Mouse (Mus musculus): ENCODE results near the gene Sass6. TPM values are rescaled to one million over a fixed set of nuclear protein-coding genes. Genes with fewer than 3 reads are reported as not detected.

Sass6 gene
- total RNA-seq (2023) = 9.5 to 10.5 TPM (median 9.9 TPM) in 4 replicates

GRCm38 (mm10) chr3:116594728-116595602 lies at the start of gene Sass6:
Gene Sass6 (plus strand): TSS chr3:116594982.

GRCm38 (mm10) chr3:116562408-116563094 lies 32.2 kb upstream of the Sass6 start, which contains the start of gene Lrrc39:
Gene Lrrc39 (plus strand): TSS chr3:116562973.

GRCm38 (mm10) chr3:116614295-116614892 lies 19.6 kb downstream of the Sass6 start, which contains the start of gene Trmt13:
Gene Trmt13 (minus strand): TSS chr3:116614587.

GRCm38 (mm10) chr3:116662463-116662863 lies 67.7 kb downstream of the Sass6 start, which contains the start of gene Mfsd14a:
Gene Mfsd14a (minus strand): TSS chr3:116662677.

Other genes with a start within 250 kb of the Sass6 start
- 33.1 to 34.6 TPM (median 33.8 TPM) in 4 replicates for gene Cdc14a, start 170.9 kb upstream of the Sass6 start, total RNA-seq (2023)
- 22.9 to 28.9 TPM (median 27.9 TPM) in 4 replicates for gene Rtca, start 86.8 kb upstream of the Sass6 start, total RNA-seq (2023)
- gene Dbt, start 81.9 kb upstream of the Sass6 start, total RNA-seq (2023) = 11.2 to 18.4 TPM (median 13.6 TPM) in 4 replicates
- gene Lrrc39, start 32.0 kb upstream of the Sass6 start, total RNA-seq (2023) = not detected in 4 replicates
- 27.7 to 36.9 TPM (median 32.1 TPM) in 4 replicates for gene Trmt13, start 19.6 kb downstream of the Sass6 start, total RNA-seq (2023)
- 72.8 to 77.5 TPM (median 74.4 TPM) in 4 replicates for gene Mfsd14a, start 67.7 kb downstream of the Sass6 start, total RNA-seq (2023)
- not detected in 4 replicates for gene Gm43191, start 86.3 kb downstream of the Sass6 start, total RNA-seq (2023)
- gene Slc35a3, start 117.8 kb downstream of the Sass6 start, total RNA-seq (2023) = 21.4 to 24.7 TPM (median 23.4 TPM) in 4 replicates
- 13.3 to 15.1 TPM (median 14.3 TPM) in 4 replicates for gene Agl, start 213.2 kb downstream of the Sass6 start, total RNA-seq (2023)

All from B cell, adult 62 days (primary cell).